Mouse (Mus musculus) heart, embryonic 14.5 days (tissue): ENCODE measurements at regions not wholly inside any gene's neighbourhood (a gene's known extent, or its start where the extent isn't known, plus 50 kb on each side); places are given as distances from the start of the nearest gene placed in this dataset.
A peak's percentile ranks its signal among the peaks of the same experiment; 100 is the strongest.

Experiments
- ATAC-seq: fragments of 200-750 bp; cut with Nextera tagmentation; 2 replicates; pipeline ENCODE4 v1.8.0; 2017; ENCODE audit warnings: low read depth, moderate TSS enrichment; ENCODE audit not compliant: insufficient number of reproducible peaks, insufficient read depth, low FRiP score
- H3K27ac ChIP-seq, 2 experiments: fragments of 200-500 bp in 1 of 2; fragments of 300-500 bp in 1 of 2; sonication (generic) in 1 of 2; replicated peaks in 1 of 2; 2 replicates each; pipeline ENCODE4 v1.5.1; 2012 to 2014; ENCODE audit warnings: low read depth in 2 of 2, low read length in 2 of 2, control low read depth in 1 of 2, mild to moderate bottlenecking in 1 of 2, mixed read lengths in 1 of 2; ENCODE audit not compliant: control insufficient read depth in 1 of 2, insufficient read depth in 1 of 2
- H3K27me3 ChIP-seq: fragments of 300-500 bp; sonication (generic); 2 replicates; pipeline ENCODE4 v1.6.1; 2014; ENCODE audit warnings: mild to moderate bottlenecking, low read length, control low read depth; ENCODE audit not compliant: control insufficient read depth, insufficient read depth
- H3K36me3 ChIP-seq: fragments of 300-500 bp; sonication (generic); 2 replicates; pipeline ENCODE4 v1.6.1; 2014; ENCODE audit warnings: mild to moderate bottlenecking, control low read depth, low read length, mixed read lengths; ENCODE audit not compliant: control insufficient read depth, insufficient read depth
- H3K4me1 ChIP-seq, 2 experiments: fragments of 200-500 bp in 1 of 2; fragments of 300-500 bp in 1 of 2; sonication (generic) in 1 of 2; 2 replicates each; pipeline ENCODE4 v1.6.1; 2012 to 2014; ENCODE audit warnings: low read length in 2 of 2, control low read depth in 1 of 2, mixed read lengths in 1 of 2; ENCODE audit not compliant: control insufficient read depth in 2 of 2, insufficient read depth in 2 of 2
- H3K4me2 ChIP-seq: fragments of 300-500 bp; sonication (generic); 2 replicates; pipeline ENCODE4 v1.6.1; 2014; ENCODE audit warnings: mild to moderate bottlenecking, low read length
- H3K4me3 ChIP-seq, 2 experiments: fragments of 200-500 bp in 1 of 2; fragments of 300-500 bp in 1 of 2; sonication (generic) in 1 of 2; 2 replicates each; pipeline ENCODE4 v1.5.1; 2012 to 2014; ENCODE audit warnings: low read length in 2 of 2, mild to moderate bottlenecking in 2 of 2, control low read depth in 1 of 2, low read depth in 1 of 2, moderate library complexity in 1 of 2; ENCODE audit not compliant: control insufficient read depth in 1 of 2, insufficient read depth in 1 of 2
- H3K9ac ChIP-seq: fragments of 300-500 bp; sonication (generic); 2 replicates; pipeline ENCODE4 v1.6.1; 2014; ENCODE audit warnings: mild to moderate bottlenecking, low read length
- H3K9me3 ChIP-seq: fragments of 300-500 bp; sonication (generic); 2 replicates; pipeline ENCODE4 v1.6.1; 2016; ENCODE audit warnings: low read length, control low read depth; ENCODE audit not compliant: control insufficient read depth
- WGBS: fragments of 180-500 bp; shearing (Covaris S2); extraction: QIAGEN DNeasy Blood & Tissue Kit; methylation state at CpG from one replicate; pipeline ENCODE4 v1.1.7; 2014; 5-methylcytosine and 5-hydroxymethylcytosine counted together

DNA sequence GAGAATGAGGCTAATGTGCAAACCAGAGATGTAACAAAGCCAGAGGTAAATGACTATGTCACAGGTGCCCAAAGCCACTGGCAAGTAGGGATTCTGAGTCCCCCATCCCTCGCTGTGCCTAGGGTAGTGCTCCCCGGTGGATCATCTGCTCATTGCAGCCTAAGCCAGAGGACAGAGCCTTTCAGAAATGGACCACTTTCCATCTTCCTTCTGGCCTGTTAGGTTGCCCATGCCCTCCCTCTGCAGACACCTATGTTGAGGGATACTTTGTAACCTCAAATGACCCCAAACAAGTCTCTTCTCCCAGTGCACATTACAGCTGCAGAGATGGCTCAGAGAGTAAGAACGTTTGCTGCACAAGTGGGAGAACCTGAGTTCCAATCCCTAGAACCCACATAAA, 153.3 kb upstream of the Ctnnb1 start:
- no peaks in the 10 kb centered on the region for H3K36me3 ChIP-seq
- peak overlapping the region; percentile 28 to 55; a peak in 2 of 4 replicates for H3K27ac ChIP-seq
- peaks cover 14 to 25% of the 10 kb centered on the region in 2 experiments for H3K4me1 ChIP-seq
- 62% methylated on average over 3 of the region's 3 CpGs for whole genome bisulfite sequencing
- no peak for ATAC-seq
- H3K27me3 ChIP-seq = no peaks in the 10 kb centered on the region
- H3K9me3 ChIP-seq = no peaks in the 10 kb centered on the region
- no peak overlapping the region for H3K4me2 ChIP-seq
- H3K9ac ChIP-seq = no peak overlapping the region
- H3K4me3 ChIP-seq = no peak overlapping the region

- Histone ChIP-seq H3K4me1 (peaks cover 14 to 25% of the 10 kb centered on the region in 2 experiments), H3K4me3 (no peak overlapping the region), H3K27me3 (no peaks in the 10 kb centered on the region), H3K9ac (no peak overlapping the region), H3K27ac (peak overlapping the region; percentile 64 to 66), H3K4me2 (no peak overlapping the region), H3K36me3 (no peaks in the 10 kb centered on the region), H3K9me3 (no peaks in the 10 kb centered on the region)
- WGBS = 25% methylated on average over 4 of the region's 4 CpGs
- ATAC-seq = peak; percentile 48
These were observed 152.5 kb upstream of the Ctnnb1 start for GRCm38 (mm10) chr9:120776456-120777001.

DNA sequence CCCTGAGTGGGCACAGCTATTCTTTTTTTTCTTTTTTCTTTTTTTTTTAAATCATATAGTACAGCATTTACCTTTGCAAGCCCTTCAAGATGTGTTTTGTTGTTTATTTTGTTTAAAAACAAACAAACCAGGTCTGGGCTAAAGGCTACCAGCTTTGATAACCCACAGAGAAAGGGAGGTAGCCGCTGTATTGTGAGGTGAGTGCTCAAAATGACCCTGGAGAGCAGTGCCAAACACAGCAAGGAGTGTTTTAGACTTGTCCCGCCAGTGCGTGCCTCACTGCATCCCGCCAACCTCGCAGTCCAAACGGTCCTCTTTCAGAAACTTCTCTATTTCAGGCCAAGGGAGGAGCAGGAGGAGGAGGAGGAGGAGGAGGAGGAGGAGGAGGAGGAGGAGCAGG, 152.0 kb upstream of the Ctnnb1 start:
- H3K4me3 ChIP-seq = no peak overlapping the region
- no peak for ATAC-seq
- WGBS = 63% methylated on average over 6 of the region's 6 CpGs
- no peak overlapping the region for H3K4me2 ChIP-seq
- H3K27ac ChIP-seq = peak overlapping the region; percentile 66 to 85; a peak in 3 of 4 replicates
- no peaks in the 10 kb centered on the region for H3K9me3 ChIP-seq
- no peaks in the 10 kb centered on the region for H3K27me3 ChIP-seq
- no peak overlapping the region for H3K9ac ChIP-seq
- H3K36me3 ChIP-seq = no peaks in the 10 kb centered on the region
- peaks cover 14 to 25% of the 10 kb centered on the region in 2 experiments for H3K4me1 ChIP-seq

DNA sequence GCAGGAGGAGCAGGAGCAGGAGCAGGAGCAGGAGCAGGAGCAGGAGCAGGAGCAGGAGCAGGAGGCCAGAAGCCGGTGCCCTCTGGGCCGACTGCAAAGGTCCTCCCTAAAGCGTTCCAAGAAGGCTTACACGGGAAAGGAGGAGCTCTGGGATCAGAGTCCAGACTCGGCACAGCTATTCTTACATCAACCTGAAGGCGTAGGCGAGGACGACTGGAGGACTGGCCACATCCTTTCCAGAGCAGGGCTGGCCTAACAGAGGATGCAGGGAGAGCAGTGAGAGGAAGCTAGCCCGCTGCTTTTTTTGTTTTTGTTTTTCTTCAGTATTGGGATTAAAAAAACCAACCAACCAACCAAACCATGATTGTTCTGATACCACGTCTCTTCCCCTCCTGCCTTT, 151.5 kb upstream of the Ctnnb1 start:
- H3K27me3 ChIP-seq = no peaks in the 10 kb centered on the region
- WGBS = 52% methylated on average over 10 of the region's 10 CpGs

DNA sequence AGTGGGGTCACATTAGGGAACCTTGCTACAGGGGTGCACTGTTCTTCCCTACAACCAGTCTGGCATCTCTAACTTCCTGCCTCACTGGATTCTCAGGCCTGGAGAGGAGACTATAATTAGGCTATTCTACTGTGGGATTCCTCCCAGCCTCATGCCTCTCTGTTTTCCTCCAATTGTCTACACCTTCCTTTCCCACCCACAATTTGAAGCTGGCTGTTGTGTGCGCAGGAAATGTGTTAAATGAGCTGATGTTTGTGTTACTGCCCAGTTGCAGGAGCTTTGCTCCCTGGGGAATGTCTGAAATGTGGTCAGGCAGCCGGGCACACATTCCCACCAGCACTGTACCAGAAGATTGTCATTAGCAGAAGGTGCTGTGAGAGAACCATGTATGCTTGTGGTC, 150.6 kb upstream of the Ctnnb1 start:
- WGBS = 21% methylated on average over 2 of the region's 2 CpGs
- Histone ChIP-seq H3K4me1 (peaks cover 14 to 25% of the 10 kb centered on the region in 2 experiments), H3K4me3 (no peak overlapping the region), H3K9ac (no peak overlapping the region), H3K27ac (peak overlapping the region; percentile 75 to 85), H3K4me2 (no peak overlapping the region), H3K36me3 (no peaks in the 10 kb centered on the region), H3K9me3 (no peaks in the 10 kb centered on the region), H3K27me3 (no peaks in the 10 kb centered on the region)
- ATAC-seq = peak; percentile 59

More for the DNA sequence above, 151.5 kb upstream of the Ctnnb1 start:
- Histone ChIP-seq H3K4me3 (no peak overlapping the region), H3K9ac (no peak overlapping the region), H3K4me1 (peaks cover 14 to 25% of the 10 kb centered on the region in 2 experiments), H3K27ac (peak overlapping the region; percentile 75 to 85), H3K9me3 (no peaks in the 10 kb centered on the region), H3K4me2 (no peak overlapping the region), H3K36me3 (no peaks in the 10 kb centered on the region)
- 0 out of 2 replicates have a peak, but pooled peaks have one; percentile 24 for ATAC-seq

- no peaks in the 10 kb centered on the region for H3K36me3 ChIP-seq
- H3K4me2 ChIP-seq = no peak overlapping the region
- H3K4me1 ChIP-seq = 0 out of 4 replicates have a peak, but pooled peaks cover 0 to 4% of the 10 kb centered on the region in 2 experiments
- WGBS = 84% methylated on average over 5 of the region's 5 CpGs
- ATAC-seq = no peak
- no peak overlapping the region for H3K27ac ChIP-seq
- H3K9me3 ChIP-seq = peaks cover 24% of the 10 kb centered on the region
- H3K27me3 ChIP-seq = no peaks in the 10 kb centered on the region
- H3K4me3 ChIP-seq = no peak overlapping the region
- H3K9ac ChIP-seq = no peak overlapping the region
These were observed 134.8 kb upstream of the Ctnnb1 start for GRCm38 (mm10) chr9:120794210-120794609.

DNA sequence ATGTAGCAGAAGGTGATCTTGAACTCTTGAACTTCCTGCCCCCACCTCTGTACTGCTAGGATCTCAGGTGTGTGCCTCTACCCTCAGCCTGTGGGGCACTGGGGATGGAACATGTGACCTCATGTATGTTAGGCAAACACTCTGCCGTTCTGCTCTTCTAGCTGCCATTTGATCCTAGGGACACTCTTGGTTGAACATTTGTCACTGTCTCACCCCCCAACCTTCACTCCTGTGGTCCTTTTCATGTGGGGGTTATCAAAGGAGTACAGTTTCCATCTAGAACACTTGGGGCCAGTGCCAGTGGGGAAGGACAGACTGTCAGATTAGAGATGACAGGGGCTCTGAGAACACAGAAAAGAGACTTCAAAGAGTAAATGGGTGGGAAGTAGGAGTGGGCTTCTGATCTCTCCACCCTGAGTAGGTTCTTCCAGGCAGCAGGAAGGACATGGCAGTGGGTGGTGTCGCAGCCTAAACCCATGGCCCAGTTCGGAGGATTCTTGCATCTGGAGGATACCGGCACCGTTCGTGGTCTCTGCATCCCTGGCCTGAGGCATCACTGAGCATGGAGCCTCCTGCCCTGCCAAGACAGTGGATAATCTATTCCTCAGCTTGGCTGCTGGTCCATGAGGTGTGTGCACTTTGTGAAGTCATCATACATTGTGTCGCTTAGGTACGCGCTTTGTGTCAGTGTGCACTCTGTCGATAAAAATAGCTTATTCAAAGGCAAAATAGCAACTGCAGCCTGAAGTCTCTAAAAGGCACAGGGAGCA, 132.7 kb upstream of the Ctnnb1 start:
- WGBS = 62% methylated on average over 10 of the region's 10 CpGs
- Histone ChIP-seq H3K9me3 (peaks cover 14% of the 10 kb centered on the region), H3K27me3 (no peaks in the 10 kb centered on the region)

More for the DNA sequence above, 132.7 kb upstream of the Ctnnb1 start:
- Histone ChIP-seq H3K4me2 (no peak overlapping the region), H3K4me3 (no peak overlapping the region), H3K9ac (no peak overlapping the region), H3K27ac (no peak overlapping the region), H3K4me1 (0 out of 4 replicates have a peak, but pooled peaks cover 0 to 4% of the 10 kb centered on the region in 2 experiments), H3K36me3 (no peaks in the 10 kb centered on the region)
- ATAC-seq = 0 out of 2 replicates have a peak, but pooled peaks have one; percentile 24
